Mouse (Mus musculus): ENCODE data around the gene Ltv1.

GRCm38 (mm10) chr10:13140434-13140833, 52.5 kb downstream of the Ltv1 start:
- no peak for TF ChIP-seq POLR2A (IDR thresholded peaks at IDR 0.05; ENCODE audit: low read depth, low read length)
- no peak for TF ChIP-seq CTCF (IDR thresholded peaks at IDR 0.05; ENCODE audit: extremely low read depth, insufficient read depth, insufficient read length, insufficient replicate concordance)

Data from spleen, adult 2 months (tissue).